Mouse (Mus musculus) forebrain, embryonic 15.5 days (tissue): ENCODE data around the gene Fam71e2. TPM values are rescaled to one million over a fixed set of nuclear protein-coding genes. Genes with fewer than 3 reads are reported as not detected.

ENCODE experiments used
- ATAC-seq: fragments of 200-750 bp; cut with Nextera tagmentation; replicated peaks from 2 replicates; pipeline ENCODE4 v1.8.0; 2017; ENCODE audit warnings: mild to moderate bottlenecking, moderate TSS enrichment, moderate library complexity
- H3K27ac ChIP-seq: fragments of 300-500 bp; sonication (generic); replicated peaks from 2 replicates; pipeline ENCODE4 v1.5.1; 2015; ENCODE audit warnings: mild to moderate bottlenecking, inconsistent platforms
- H3K27me3 ChIP-seq: fragments of 300-500 bp; sonication (generic); 2 replicates; pipeline ENCODE4 v1.6.1; 2015; ENCODE audit warnings: inconsistent platforms
- H3K36me3 ChIP-seq: fragments of 300-500 bp; sonication (generic); 2 replicates; pipeline ENCODE4 v1.6.1; 2015; ENCODE audit warnings: mild to moderate bottlenecking, inconsistent platforms
- H3K4me1 ChIP-seq: fragments of 300-500 bp; sonication (generic); 2 replicates; pipeline ENCODE4 v1.6.1; 2015; ENCODE audit warnings: inconsistent platforms
- H3K4me2 ChIP-seq: fragments of 300-500 bp; sonication (generic); replicated peaks from 2 replicates; pipeline ENCODE4 v1.6.1; 2015; ENCODE audit warnings: mild to moderate bottlenecking, inconsistent platforms
- H3K4me3 ChIP-seq: fragments of 300-500 bp; sonication (generic); 2 replicates; pipeline ENCODE4 v1.5.1; 2015; ENCODE audit warnings: mild to moderate bottlenecking, inconsistent platforms
- H3K9ac ChIP-seq: fragments of 300-500 bp; sonication (generic); replicated peaks from 2 replicates; pipeline ENCODE4 v1.6.1; 2015; ENCODE audit warnings: mild to moderate bottlenecking, inconsistent platforms
- H3K9me3 ChIP-seq: fragments of 300-500 bp; sonication (generic); 2 replicates; pipeline ENCODE4 v1.6.1; 2016; ENCODE audit warnings: inconsistent platforms
- WGBS: fragments of 180-500 bp; shearing (Covaris S2); methylation state at CpG from one replicate; pipeline ENCODE4 v1.1.7; 2015; ENCODE audit warnings: mixed read lengths; 5-methylcytosine and 5-hydroxymethylcytosine counted together
- polyA plus RNA-seq: library from polyadenylated mRNA; unstranded; fragments of >200 nt; fragmentation: Nextera tagmentation; extraction: Ambion mirVana; gene quantifications from 2 replicates; pipeline ENCODE4 v1.2.1, GENCODE M21; 2015

The Fam71e2 gene
- polyA plus RNA-seq, 1 experiment from 2014 or later = not detected

- H3K27ac ChIP-seq = no peak overlapping the region
- no peaks in the 10 kb centered on the region for H3K36me3 ChIP-seq
- peak overlapping the region; percentile 37; the same call in 1 of the 2 replicates for H3K9ac ChIP-seq
- peak overlapping the region; percentile 48 for H3K4me2 ChIP-seq
- WGBS = 39% methylated on average over 12 of the region's 12 CpGs
- H3K4me1 ChIP-seq = no peaks in the 10 kb centered on the region
- H3K4me3 ChIP-seq = peak overlapping the region; percentile 32
- H3K27me3 ChIP-seq = no peaks in the 10 kb centered on the region
- H3K9me3 ChIP-seq = no peaks in the 10 kb centered on the region
- peak; percentile 85 for ATAC-seq
Measured at GRCm38 (mm10) chr7:4723508-4723907, 47.6 kb downstream of the Fam71e2 start.

- Histone ChIP-seq H3K27ac (no peak overlapping the region), H3K4me3 (no peak overlapping the region), H3K9me3 (no peaks in the 10 kb centered on the region), H3K4me2 (no peak overlapping the region), H3K9ac (no peak overlapping the region), H3K36me3 (peaks cover 28% of the 10 kb centered on the region), H3K27me3 (no peaks in the 10 kb centered on the region), H3K4me1 (no peaks in the 10 kb centered on the region)
- WGBS = 93% methylated on average over 3 of the region's 3 CpGs
- no peak for ATAC-seq
Measured at GRCm38 (mm10) chr7:4719276-4719675, 51.8 kb downstream of the Fam71e2 start.

- H3K36me3 ChIP-seq = peaks cover 52% of the 10 kb centered on the region
- no peaks in the 10 kb centered on the region for H3K9me3 ChIP-seq
- no peak overlapping the region for H3K4me3 ChIP-seq
- no peak overlapping the region for H3K9ac ChIP-seq
- H3K27ac ChIP-seq = no peak overlapping the region
- no peaks in the 10 kb centered on the region for H3K4me1 ChIP-seq
- no peak for ATAC-seq
- H3K27me3 ChIP-seq = no peaks in the 10 kb centered on the region
- 70% methylated on average over 6 of the region's 6 CpGs for WGBS
- H3K4me2 ChIP-seq = no peak overlapping the region
Measured at GRCm38 (mm10) chr7:4716955-4717354, 54.1 kb downstream of the Fam71e2 start.

- H3K4me1 ChIP-seq = no peaks in the 10 kb centered on the region
- H3K9me3 ChIP-seq = no peaks in the 10 kb centered on the region
- H3K4me2 ChIP-seq = no peak overlapping the region
- peaks cover 88% of the 10 kb centered on the region for H3K36me3 ChIP-seq
- ATAC-seq = no peak
- H3K4me3 ChIP-seq = no peak overlapping the region
- H3K9ac ChIP-seq = no peak overlapping the region
- WGBS = 90% methylated on average over 3 of the region's 3 CpGs
- no peak overlapping the region for H3K27ac ChIP-seq
- H3K27me3 ChIP-seq = no peaks in the 10 kb centered on the region
Measured at GRCm38 (mm10) chr7:4712594-4712993, 58.5 kb downstream of the Fam71e2 start.

DNA sequence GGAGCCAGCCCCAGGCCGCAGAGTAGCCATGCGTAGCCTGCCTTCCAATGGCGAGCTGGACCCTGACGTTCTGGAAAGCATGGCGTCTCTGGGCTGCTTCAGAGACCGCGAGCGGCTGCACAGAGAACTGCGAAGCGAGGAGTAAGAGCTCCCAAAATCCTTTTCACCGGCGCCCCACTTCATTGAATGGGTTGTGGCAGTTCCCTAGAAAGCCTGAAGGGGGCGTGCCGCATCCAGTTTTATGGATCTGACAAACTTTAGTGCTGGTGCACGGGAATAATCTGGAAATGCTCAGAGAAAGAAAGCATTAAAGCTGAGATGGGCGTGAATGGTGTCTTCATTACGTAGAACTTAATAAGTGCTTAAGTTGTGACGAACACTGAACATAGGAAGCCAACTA lies 66.0 kb downstream of the Fam71e2 start:
- Histone ChIP-seq H3K27me3 (no peaks in the 10 kb centered on the region), H3K4me3 (no peak overlapping the region), H3K36me3 (peaks cover 75% of the 10 kb centered on the region), H3K9me3 (no peaks in the 10 kb centered on the region), H3K9ac (no peak overlapping the region), H3K4me1 (peaks cover 9% of the 10 kb centered on the region), H3K4me2 (no peak overlapping the region), H3K27ac (no peak overlapping the region)
- no peak for ATAC-seq
- 27% methylated on average over 18 of the region's 18 CpGs for WGBS

Other genes with a start within 250 kb of the Fam71e2 start
- gene Tnni3, start 247.1 kb downstream of the Fam71e2 start, polyA plus RNA-seq = 1.8 and 1.9 TPM in 2 replicates
- gene Dnaaf3, start 238.8 kb downstream of the Fam71e2 start, polyA plus RNA-seq = 1.6 and 1.7 TPM in 2 replicates
- 158 and 164 TPM in 2 replicates for gene Syt5, start 223.8 kb downstream of the Fam71e2 start, polyA plus RNA-seq
- 0.24 and 0.52 TPM in 2 replicates for gene Ptprh, start 167.3 kb downstream of the Fam71e2 start, polyA plus RNA-seq
- 2.7 and 3.1 TPM in 2 replicates for gene Tmem86b, start 139.9 kb downstream of the Fam71e2 start, polyA plus RNA-seq
- gene Ppp6r1, start 112.3 kb downstream of the Fam71e2 start, polyA plus RNA-seq = 9.2 and 9.3 TPM in 2 replicates
- 142 and 146 TPM in 2 replicates for gene Hspbp1, start 86.2 kb downstream of the Fam71e2 start, polyA plus RNA-seq
- gene Brsk1, start 80.7 kb downstream of the Fam71e2 start, polyA plus RNA-seq = 6.7 and 7.9 TPM in 2 replicates
- gene Tmem150b, start 46.1 kb downstream of the Fam71e2 start, polyA plus RNA-seq = 0.08 and 0.24 TPM in 2 replicates
- 64.3 and 70.6 TPM in 2 replicates for gene Kmt5c, start 31.2 kb downstream of the Fam71e2 start, polyA plus RNA-seq
- 13.7 and 14.1 TPM in 2 replicates for gene Cox6b2, start 18.2 kb downstream of the Fam71e2 start, polyA plus RNA-seq
- gene Il11, start 11.6 kb upstream of the Fam71e2 start, polyA plus RNA-seq = 0.56 and 1.2 TPM in 2 replicates
- not detected in 2 replicates for gene Tmem190, start 11.6 kb upstream of the Fam71e2 start, polyA plus RNA-seq
- gene Tmem238, start 18.4 kb upstream of the Fam71e2 start, polyA plus RNA-seq = 3.5 TPM in 2 replicates
- gene Rpl28, start 21.6 kb upstream of the Fam71e2 start, polyA plus RNA-seq = 224 and 256 TPM in 2 replicates
- 363 and 383 TPM in 2 replicates for gene Ube2s, start 41.3 kb upstream of the Fam71e2 start, polyA plus RNA-seq
- gene Shisa7, start 73.4 kb upstream of the Fam71e2 start, polyA plus RNA-seq = 8.8 and 10.7 TPM in 2 replicates
- 3.7 and 4.8 TPM in 2 replicates for gene Isoc2b, start 99.0 kb upstream of the Fam71e2 start, polyA plus RNA-seq
- 0.65 and 0.76 TPM in 2 replicates for gene Isoc2a, start 105.9 kb upstream of the Fam71e2 start, polyA plus RNA-seq
- gene Gm36210, start 135.2 kb upstream of the Fam71e2 start, polyA plus RNA-seq = 0.31 and 0.33 TPM in 2 replicates
- 4.0 and 4.2 TPM in 2 replicates for gene Zfp628, start 143.9 kb upstream of the Fam71e2 start, polyA plus RNA-seq
- gene Nat14, start 150.7 kb upstream of the Fam71e2 start, polyA plus RNA-seq = 35.2 and 39.3 TPM in 2 replicates
- 0.24 and 0.32 TPM in 2 replicates for gene Ssc5d, start 154.5 kb upstream of the Fam71e2 start, polyA plus RNA-seq
- not detected in 2 replicates for gene Sbk2, start 193.1 kb upstream of the Fam71e2 start, polyA plus RNA-seq
- gene Sbk3, start 199.9 kb upstream of the Fam71e2 start, polyA plus RNA-seq = 0.27 and 0.33 TPM in 2 replicates
- 58.9 and 60.9 TPM in 2 replicates for gene Zfp579, start 224.9 kb upstream of the Fam71e2 start, polyA plus RNA-seq
- gene Zfp524, start 243.1 kb upstream of the Fam71e2 start, polyA plus RNA-seq = 11.6 and 12.5 TPM in 2 replicates
- 52.1 TPM in 2 replicates for gene Fiz1, start 243.4 kb upstream of the Fam71e2 start, polyA plus RNA-seq
- gene Gm44973, start 244.2 kb upstream of the Fam71e2 start, polyA plus RNA-seq = 0.89 TPM in 1 of 2 replicates, not detected in the other
- gene Zfp865, start 249.1 kb upstream of the Fam71e2 start, polyA plus RNA-seq = 6.1 and 6.5 TPM in 2 replicates
- gene Ccdc106, start 249.3 kb upstream of the Fam71e2 start, polyA plus RNA-seq = 39.7 and 45.8 TPM in 2 replicates